Mouse (Mus musculus) midbrain, embryonic 11.5 days (tissue): ENCODE results near the gene C1ql1. TPM values are rescaled to one million over a fixed set of nuclear protein-coding genes. Genes with fewer than 3 reads are reported as not detected.

Experiments used
- ATAC-seq: fragments of 200-750 bp; cut with Nextera tagmentation; 2 replicates; pipeline ENCODE4 v1.8.0; 2017; ENCODE audit warnings: moderate TSS enrichment, moderate library complexity; ENCODE audit not compliant: low FRiP score
- DNase-seq: peaks from one replicate; pipeline ENCODE4 v3.0.0; 2015; ENCODE audit warnings: low spot score; ENCODE audit errors: missing footprints
- H3K27ac ChIP-seq: fragments of 300-500 bp; sonication (generic); 2 replicates; pipeline ENCODE4 v1.5.1; 2014; ENCODE audit warnings: low read depth, low read length
- H3K27me3 ChIP-seq: fragments of 300-500 bp; sonication (generic); 2 replicates; pipeline ENCODE4 v1.6.1; 2014; ENCODE audit warnings: mild to moderate bottlenecking, low read length, moderate library complexity, mixed read lengths; ENCODE audit not compliant: control insufficient read depth, insufficient read depth
- H3K36me3 ChIP-seq: fragments of 300-500 bp; sonication (generic); 2 replicates; pipeline ENCODE4 v1.6.1; 2014; ENCODE audit warnings: mild to moderate bottlenecking, low read length, moderate library complexity, mixed read lengths; ENCODE audit not compliant: control insufficient read depth, insufficient read depth
- H3K4me1 ChIP-seq: fragments of 300-500 bp; sonication (generic); 2 replicates; pipeline ENCODE4 v1.6.1; 2014; ENCODE audit warnings: low read length; ENCODE audit not compliant: control insufficient read depth, insufficient read depth
- H3K4me2 ChIP-seq: fragments of 300-500 bp; sonication (generic); 2 replicates; pipeline ENCODE4 v1.6.1; 2014; ENCODE audit warnings: mild to moderate bottlenecking, moderate library complexity
- H3K4me3 ChIP-seq: fragments of 300-500 bp; sonication (generic); 2 replicates; pipeline ENCODE4 v1.5.1; 2014; ENCODE audit warnings: low read depth, low read length
- H3K9ac ChIP-seq: fragments of 300-500 bp; sonication (generic); 2 replicates; pipeline ENCODE4 v1.6.1; 2014; ENCODE audit warnings: low read length
- H3K9me3 ChIP-seq: fragments of 300-500 bp; sonication (generic); 2 replicates; pipeline ENCODE4 v1.6.1; 2016; ENCODE audit warnings: low read length; ENCODE audit not compliant: control insufficient read depth
- WGBS: fragments of 180-500 bp; shearing (Covaris S2); extraction: QIAGEN DNeasy Blood & Tissue Kit; methylation state at CpG from one replicate; pipeline ENCODE4 v1.1.7; 2014; 5-methylcytosine and 5-hydroxymethylcytosine counted together
- polyA plus RNA-seq: library from polyadenylated mRNA; unstranded; fragments of >200 nt; fragmentation: Nextera tagmentation; extraction: Ambion mirVana; gene quantifications from 2 replicates; pipeline ENCODE4 v1.2.1, GENCODE M21; 2014

Gene C1ql1
- 15.1 and 17.4 TPM in 2 replicates for polyA plus RNA-seq

GRCm38 (mm10) chr11:102946265-102946991 lies at the start of gene C1ql1:
Gene C1ql1 (minus strand): TSS chr11:102946688.
- Histone ChIP-seq H3K4me2 (peak within 1 kb of the TSS; percentile 52), H3K27me3 (peaks cover 61% of the 10 kb centered on the region), H3K9ac (peak within 1 kb of the TSS; percentile 52), H3K9me3 (no peaks in the 10 kb centered on the region), H3K27ac (no peak within 1 kb of the TSS), H3K4me3 (peak within 1 kb of the TSS; percentile 37), H3K4me1 (peaks cover 22% of the 10 kb centered on the region), H3K36me3 (no peaks in the 10 kb centered on the region)
- peak; percentile 98 for DNase-seq
- WGBS: under 1% methylated on average over 64 of the region's 87 CpGs
- ATAC-seq: peak; percentile 90

- WGBS: 87% methylated on average over 18 of the region's 18 CpGs
- no peak overlapping the region for H3K27ac ChIP-seq
- H3K27me3 ChIP-seq: peaks cover 3% of the 10 kb centered on the region; the same call in 1 of the 2 replicates
- peaks cover 30% of the 10 kb centered on the region for H3K4me1 ChIP-seq
- H3K4me3 ChIP-seq: no peak overlapping the region
- peaks cover 25% of the 10 kb centered on the region for H3K36me3 ChIP-seq
- ATAC-seq (no peak), DNase-seq (no peak)
- H3K9ac ChIP-seq: no peak overlapping the region
- H3K4me2 ChIP-seq: no peak overlapping the region
- H3K9me3 ChIP-seq: no peaks in the 10 kb centered on the region
These were observed 48.5 kb upstream of the C1ql1 start for GRCm38 (mm10) chr11:102994952-102995351.

DNA sequence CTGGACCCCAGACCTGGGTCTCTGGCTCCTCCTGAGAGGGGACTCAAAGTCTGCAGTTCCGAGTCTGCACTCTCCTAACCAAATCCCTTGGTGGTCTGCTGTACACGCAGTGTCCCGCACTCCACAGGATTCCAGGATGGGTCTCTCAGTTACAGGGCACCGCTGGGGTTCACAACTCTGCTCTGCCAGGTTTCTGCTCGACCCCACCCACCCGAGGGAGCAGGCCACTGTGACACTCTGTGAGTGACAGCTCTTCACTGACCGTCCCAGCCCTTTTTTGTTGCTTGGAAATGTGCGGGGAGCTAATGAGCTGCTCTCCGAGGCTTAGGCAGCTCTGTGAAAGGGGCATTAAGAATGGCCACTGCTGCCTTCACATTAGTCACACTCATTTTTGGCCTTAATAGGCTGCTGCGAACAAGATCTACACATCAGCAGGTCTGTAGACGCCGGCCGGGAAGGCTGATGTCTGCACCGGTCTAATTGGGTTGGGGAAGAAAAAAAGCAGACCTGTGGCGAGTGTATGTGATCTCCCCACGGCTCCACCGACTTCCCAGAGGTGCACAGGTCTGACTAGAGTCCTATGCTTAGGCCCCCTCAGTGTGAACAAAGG lies 47.0 kb upstream of the C1ql1 start:
- no peak overlapping the region for H3K4me3 ChIP-seq
- peak; percentile 42 for ATAC-seq
- no peak overlapping the region; the same call in 1 of the 2 replicates for H3K27ac ChIP-seq
- peaks cover 17% of the 10 kb centered on the region for H3K27me3 ChIP-seq
- H3K4me1 ChIP-seq: peaks cover 28% of the 10 kb centered on the region
- WGBS: 34% methylated on average over 17 of the region's 17 CpGs
- H3K36me3 ChIP-seq: peaks cover 19% of the 10 kb centered on the region
- DNase-seq: peak; percentile 91
- no peak overlapping the region for H3K9ac ChIP-seq
- H3K4me2 ChIP-seq: no peak overlapping the region
- H3K9me3 ChIP-seq: no peaks in the 10 kb centered on the region

GRCm38 (mm10) chr11:102992940-102993339 lies 46.5 kb upstream of the C1ql1 start:
- peaks cover 17% of the 10 kb centered on the region for H3K27me3 ChIP-seq
- 6% methylated on average over 5 of the region's 5 CpGs for WGBS
- no peak overlapping the region for H3K4me3 ChIP-seq
- H3K36me3 ChIP-seq: peaks cover 18% of the 10 kb centered on the region
- no peak overlapping the region for H3K9ac ChIP-seq
- peaks cover 28% of the 10 kb centered on the region for H3K4me1 ChIP-seq
- peak; percentile 97 for DNase-seq
- ATAC-seq: peak; percentile 58
- no peak overlapping the region for H3K4me2 ChIP-seq
- no peaks in the 10 kb centered on the region for H3K9me3 ChIP-seq
- H3K27ac ChIP-seq: no peak overlapping the region

GRCm38 (mm10) chr11:102991681-102992080 lies 45.2 kb upstream of the C1ql1 start:
- 2% methylated on average over 16 of the region's 16 CpGs for WGBS
- peaks cover 17% of the 10 kb centered on the region for H3K27me3 ChIP-seq
- ATAC-seq: no peak
- peak overlapping the region; percentile 29 for H3K4me2 ChIP-seq
- peak overlapping the region; percentile 6; the same call in 1 of the 2 replicates for H3K4me3 ChIP-seq
- H3K9me3 ChIP-seq: no peaks in the 10 kb centered on the region
- H3K4me1 ChIP-seq: peaks cover 28% of the 10 kb centered on the region
- peak; percentile 91 for DNase-seq
- peak overlapping the region; percentile 30 for H3K27ac ChIP-seq
- H3K9ac ChIP-seq: peak overlapping the region; percentile 47
- H3K36me3 ChIP-seq: peaks cover 10% of the 10 kb centered on the region

DNA sequence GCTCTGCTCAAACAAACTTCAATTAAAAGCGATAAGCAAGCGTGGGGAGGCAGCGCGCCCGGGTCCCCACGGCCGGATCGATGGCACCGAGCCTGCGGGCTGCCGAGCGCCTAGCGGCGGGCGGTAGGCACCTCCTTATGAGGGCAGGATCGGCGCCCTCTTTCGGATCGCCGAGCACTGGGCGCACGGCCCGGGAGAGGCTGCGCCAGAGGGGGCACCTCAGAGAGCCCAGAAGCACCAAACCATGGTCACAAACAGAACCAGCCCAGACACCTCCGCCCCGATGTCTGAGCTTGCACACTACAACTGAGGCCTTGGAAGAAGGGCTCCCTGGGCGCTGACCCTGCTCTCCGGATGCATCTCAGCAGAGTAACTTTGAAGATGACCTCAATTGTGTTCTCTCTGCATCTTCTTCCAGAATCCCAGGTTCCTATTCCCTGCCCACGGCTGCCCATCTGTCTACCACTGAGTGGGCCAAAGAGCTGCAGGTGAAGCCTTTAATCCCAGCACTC lies 43.7 kb upstream of the C1ql1 start:
- peaks cover 17% of the 10 kb centered on the region for H3K27me3 ChIP-seq

GRCm38 (mm10) chr11:102989641-102990151 lies 43.2 kb upstream of the C1ql1 start:
- Histone ChIP-seq H3K9ac (peak overlapping the region; percentile 57), H3K4me3 (peak overlapping the region; percentile 31), H3K27me3 (peaks cover 17% of the 10 kb centered on the region), H3K4me1 (peaks cover 28% of the 10 kb centered on the region), H3K27ac (no peak overlapping the region), H3K9me3 (no peaks in the 10 kb centered on the region), H3K4me2 (peak overlapping the region; percentile 72), H3K36me3 (peaks cover under 1% of the 10 kb centered on the region; the same call in 1 of the 2 replicates)
- DNase-seq: peak; percentile 92
- ATAC-seq: no peak
- 5% methylated on average over 28 of the region's 28 CpGs for WGBS

More for the DNA sequence above, 43.7 kb upstream of the C1ql1 start:
- peak overlapping the region; percentile 57 for H3K9ac ChIP-seq
- peak overlapping the region; percentile 31 for H3K4me3 ChIP-seq
- no peaks in the 10 kb centered on the region for H3K9me3 ChIP-seq
- WGBS: 1% methylated on average over 29 of the region's 29 CpGs
- ATAC-seq (peak; percentile 44; the same call in 1 of the 2 replicates), DNase-seq (peak; percentile 88)
- peak overlapping the region; percentile 72 for H3K4me2 ChIP-seq
- peaks cover 4% of the 10 kb centered on the region; the same call in 1 of the 2 replicates for H3K36me3 ChIP-seq
- no peak overlapping the region for H3K27ac ChIP-seq
- H3K4me1 ChIP-seq: peaks cover 28% of the 10 kb centered on the region

GRCm38 (mm10) chr11:102985160-102985559 lies 38.7 kb upstream of the C1ql1 start:
- H3K36me3 ChIP-seq: no peaks in the 10 kb centered on the region
- H3K27me3 ChIP-seq: peaks cover 14% of the 10 kb centered on the region
- no peak overlapping the region for H3K27ac ChIP-seq
- ATAC-seq (no peak), DNase-seq (no peak)
- no peak overlapping the region for H3K4me3 ChIP-seq
- H3K9me3 ChIP-seq: no peaks in the 10 kb centered on the region
- 58% methylated on average over 6 of the region's 6 CpGs for WGBS
- no peak overlapping the region for H3K4me2 ChIP-seq
- H3K9ac ChIP-seq: no peak overlapping the region
- peaks cover 7% of the 10 kb centered on the region for H3K4me1 ChIP-seq
